Mouse (Mus musculus) adrenal gland, postnatal 14 days (tissue): ENCODE results near the gene Cmc2. TPM values are rescaled to one million over a fixed set of nuclear protein-coding genes. Genes with fewer than 3 reads are reported as not detected.

Source experiments
- DNase-seq: peaks from one replicate; pipeline ENCODE4 v3.0.0; 2021; ENCODE audit warnings: mixed read lengths
- total RNA-seq: library from RNA; stranded (reverse); gene quantifications from 2 replicates; pipeline ENCODE4 v1.2.3, GENCODE M21; 2021

The Cmc2 gene
- total RNA-seq, 1 experiment from 2014 or later: 50.7 TPM

DNA sequence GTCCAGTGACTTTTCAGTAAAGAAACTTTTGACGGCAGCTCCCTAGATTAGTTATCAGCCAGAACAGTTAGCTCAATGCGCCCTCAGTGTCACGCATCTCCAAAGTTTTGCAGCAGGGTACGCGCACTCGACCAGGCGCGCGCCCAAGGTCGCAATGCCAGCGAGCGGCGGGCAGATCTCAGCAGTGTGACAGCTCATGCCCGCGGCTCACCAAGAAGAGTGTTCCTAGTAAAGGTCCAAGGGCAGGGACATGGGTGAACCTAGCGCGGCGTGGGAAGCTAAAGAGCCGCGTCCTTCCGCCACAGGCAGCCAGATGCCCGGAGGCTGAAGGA is 284 bp downstream of the Cmc2 start:
- peak; percentile 88 for DNase-seq

DNA sequence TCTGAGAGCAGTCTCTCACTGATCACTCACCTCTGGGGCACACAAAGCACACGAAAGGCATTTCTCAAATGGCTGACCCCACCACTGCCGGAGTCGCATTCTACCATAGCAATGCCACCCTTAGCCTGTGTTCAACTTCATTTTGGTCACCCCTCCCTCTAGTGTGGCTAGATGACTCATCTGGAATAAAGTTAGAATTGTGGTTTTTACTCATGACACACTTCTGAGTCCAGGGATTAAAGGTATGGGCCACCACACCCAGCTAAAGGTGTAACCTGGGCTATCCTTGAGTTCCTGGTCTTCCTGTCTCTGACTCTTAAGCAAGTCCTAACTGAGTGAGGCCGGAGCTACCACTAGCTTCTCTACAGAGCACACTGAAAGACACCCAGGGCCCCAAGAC is 15.4 kb downstream of the Cmc2 start:
- DNase-seq: no peak

DNA sequence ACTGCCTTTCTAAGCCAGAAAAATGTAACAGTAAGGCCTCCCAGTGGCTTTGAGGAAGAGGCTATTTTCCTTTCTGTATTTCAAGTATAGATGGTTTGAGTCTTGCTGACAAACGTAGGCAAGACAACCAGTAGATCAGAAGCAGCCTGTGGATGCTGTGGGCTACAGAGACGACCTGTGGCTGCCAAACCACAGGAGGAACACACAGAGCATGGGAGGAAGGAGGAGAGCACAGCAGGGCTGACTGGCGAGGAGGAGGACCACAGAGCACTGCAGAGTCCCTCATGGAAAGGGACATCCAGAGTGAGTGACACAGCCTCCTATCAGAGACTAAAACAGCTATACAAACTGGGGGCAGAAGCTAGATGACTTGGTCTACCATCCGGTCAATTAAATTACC is 16.0 kb downstream of the Cmc2 start:
- no peak for DNase-seq

DNA sequence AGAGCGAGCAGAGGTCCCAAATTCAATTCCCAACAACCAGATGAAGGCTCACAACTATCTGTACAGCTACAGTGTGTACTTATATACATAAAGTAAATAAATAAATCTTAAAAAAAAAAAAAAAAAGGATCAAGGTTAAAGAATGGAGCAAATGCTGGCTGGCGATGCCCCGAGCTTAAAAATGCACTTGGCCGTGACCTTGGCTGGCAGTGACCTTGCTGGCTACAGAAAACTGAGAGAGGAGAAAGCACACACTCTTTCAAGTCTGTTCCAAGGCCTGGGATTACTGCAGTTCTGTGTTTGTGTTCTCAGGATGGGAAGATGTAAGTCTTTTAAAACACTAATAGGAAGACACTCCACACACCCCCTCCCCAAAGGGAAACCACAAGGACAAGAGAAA is 16.5 kb downstream of the Cmc2 start:
- DNase-seq: peak; percentile 66

DNA sequence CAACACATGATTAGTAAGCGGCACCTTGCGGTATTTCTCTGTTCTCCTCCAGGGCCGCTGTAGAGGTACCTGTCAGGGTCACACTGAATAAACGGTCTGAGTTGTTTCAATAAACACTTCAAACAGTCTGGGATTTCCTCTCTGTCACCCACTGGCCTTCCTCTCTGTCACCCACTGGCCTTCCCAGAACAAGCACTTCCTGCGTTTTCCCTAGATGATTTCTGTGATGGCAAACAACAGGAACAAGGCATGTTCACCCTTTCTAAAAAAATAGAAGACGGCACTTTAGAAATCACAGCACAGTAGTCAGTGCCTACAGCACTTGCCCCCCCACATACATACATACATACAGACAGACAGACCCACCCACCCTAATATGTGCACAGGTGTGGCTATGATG is 25.7 kb downstream of the Cmc2 start:
- no peak for DNase-seq

DNA sequence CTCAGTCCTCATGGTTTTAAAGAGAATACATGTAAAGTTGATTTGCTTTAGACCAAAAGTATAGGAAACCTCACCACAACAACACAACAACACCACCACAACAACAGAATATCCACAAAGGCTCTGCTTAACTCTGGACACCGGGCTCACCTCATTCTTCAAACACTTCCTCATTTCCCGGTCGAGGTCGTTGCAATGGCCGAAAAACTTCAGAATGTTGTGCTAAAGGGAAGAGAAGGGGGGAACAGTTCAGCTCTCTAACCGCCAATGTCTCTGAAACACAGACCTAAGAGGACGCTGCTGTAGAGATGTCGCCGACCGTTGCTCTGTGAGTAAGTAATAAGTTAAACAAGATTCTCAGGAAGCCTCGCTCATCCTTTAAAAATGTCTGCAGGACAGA is 27.3 kb downstream of the Cmc2 start:
- no peak for DNase-seq

DNA sequence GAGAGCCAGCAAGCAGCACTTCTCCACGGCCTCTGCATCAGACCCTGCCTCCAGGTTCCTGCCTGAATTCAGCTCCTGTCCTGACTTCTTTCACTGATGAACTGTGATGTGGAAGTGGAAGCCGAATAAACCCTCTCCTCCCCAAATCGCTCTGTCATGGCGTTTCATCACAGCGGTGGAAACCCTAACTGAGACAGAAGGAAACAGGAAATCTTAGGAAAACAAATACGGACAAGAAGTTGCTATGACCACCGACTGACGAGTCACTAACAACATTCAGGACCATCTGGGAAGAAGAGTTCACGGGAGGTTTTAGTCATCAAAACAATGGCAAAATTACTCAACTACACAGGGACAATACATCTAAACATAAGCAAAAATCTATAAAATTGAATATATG is 28.6 kb downstream of the Cmc2 start:
- no peak for DNase-seq

DNA sequence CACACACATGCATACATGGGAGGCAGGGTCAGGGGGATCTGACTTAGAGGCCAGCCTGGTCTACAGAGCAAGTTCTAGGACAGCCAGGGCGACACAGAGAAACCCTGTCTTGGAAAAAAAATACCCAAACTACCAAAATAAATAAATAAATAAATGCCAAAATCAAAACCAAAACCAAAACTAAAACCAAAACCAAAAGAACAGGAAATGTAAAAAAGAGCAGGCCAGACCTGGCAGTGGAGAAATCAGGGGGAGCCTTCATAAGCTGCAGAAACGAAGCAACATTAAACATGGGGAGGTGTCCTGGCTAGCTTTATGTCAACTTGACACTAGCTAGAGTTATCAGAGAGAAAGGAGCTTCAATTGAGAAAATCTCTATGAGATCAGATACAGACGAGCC is 29.1 kb downstream of the Cmc2 start:
- no peak for DNase-seq

DNA sequence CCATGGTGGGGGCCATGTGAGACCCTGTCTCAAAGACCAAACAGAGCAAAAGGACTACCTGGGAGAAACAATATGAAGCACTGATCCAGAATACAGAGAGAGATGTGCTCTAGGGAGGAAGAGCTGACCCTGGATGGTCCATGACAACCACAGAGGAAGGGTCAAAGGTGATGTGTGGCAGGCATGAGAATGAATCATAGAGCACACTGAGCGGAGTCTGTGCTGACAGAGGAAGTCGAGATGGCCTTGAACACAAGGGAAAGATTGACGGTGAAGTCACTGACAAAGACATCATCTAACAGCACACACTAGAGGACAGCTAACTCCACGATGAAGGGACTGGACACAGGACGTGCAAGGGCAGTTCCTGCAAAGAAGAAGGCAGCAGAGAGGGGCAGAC is 29.8 kb downstream of the Cmc2 start:
- DNase-seq: peak; percentile 51

DNA sequence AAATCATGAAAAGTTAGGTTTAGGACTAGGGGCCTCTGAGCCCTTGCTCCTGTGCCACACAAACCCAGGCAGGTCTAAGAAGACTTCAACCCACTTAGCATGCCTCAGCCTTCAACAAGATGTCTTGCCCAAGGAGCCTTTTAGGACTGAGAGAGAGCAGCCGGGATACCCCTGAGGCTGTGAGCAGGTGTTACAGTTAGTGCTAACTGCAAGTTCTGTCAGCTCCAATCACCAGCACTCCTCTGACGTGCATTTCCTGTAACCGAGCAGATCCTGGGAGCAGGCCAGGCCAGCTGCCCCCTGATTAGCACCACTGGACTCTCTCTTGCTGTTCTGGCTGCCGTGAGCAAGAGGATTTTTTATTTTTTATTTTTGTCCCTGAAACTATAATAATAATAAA is 33.4 kb downstream of the Cmc2 start:
- DNase-seq: no peak

DNA sequence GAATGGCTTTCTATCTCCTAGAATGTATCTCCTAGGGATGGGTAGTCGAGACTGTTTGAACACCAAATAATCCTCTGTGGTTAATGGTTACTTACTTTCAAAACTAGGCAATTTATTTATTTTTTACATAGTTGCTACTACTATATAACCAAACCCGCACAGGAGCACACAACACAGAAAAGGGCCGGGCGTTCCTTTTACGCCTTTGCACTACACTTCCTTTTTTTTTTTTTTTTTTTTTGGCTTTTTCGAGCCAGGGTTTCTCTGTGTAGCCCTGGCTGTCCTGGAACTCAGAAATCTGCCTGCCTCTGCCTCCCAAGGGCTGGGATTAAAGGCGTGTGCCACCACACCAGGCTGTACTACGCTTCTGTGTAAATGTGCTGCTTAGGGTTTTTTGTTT is 39.9 kb downstream of the Cmc2 start:
- no peak for DNase-seq

DNA sequence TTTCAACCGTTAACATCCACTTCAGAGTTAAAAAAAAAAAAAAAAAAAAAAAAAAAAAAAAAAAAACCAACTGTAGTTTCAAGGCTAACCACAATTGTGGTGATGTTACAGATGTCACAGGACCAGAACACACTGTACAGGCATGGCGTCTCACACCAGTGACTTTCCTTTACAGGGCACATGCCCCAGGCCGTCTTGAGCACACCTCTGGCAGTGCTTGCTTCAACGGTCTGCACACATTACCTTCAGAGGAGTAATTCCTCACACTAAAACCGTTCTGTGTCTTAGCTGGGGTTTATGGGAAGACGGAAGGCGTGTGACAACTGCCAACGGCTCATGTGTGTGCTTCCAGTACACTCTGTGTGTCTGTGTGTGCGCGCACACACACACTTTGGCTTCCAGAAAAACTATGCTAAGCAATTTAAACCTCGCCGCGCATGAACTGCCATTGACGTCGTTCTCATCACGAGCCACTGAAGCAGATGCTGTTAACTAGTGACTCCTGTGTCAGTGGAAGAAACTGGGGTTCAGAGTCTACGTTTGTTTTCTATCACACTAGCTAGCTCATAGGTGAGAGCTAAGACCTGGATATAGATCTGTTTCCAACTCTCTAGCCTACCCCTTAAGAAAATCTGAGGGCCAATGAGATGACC is 45.3 kb downstream of the Cmc2 start:
- DNase-seq: no peak

DNA sequence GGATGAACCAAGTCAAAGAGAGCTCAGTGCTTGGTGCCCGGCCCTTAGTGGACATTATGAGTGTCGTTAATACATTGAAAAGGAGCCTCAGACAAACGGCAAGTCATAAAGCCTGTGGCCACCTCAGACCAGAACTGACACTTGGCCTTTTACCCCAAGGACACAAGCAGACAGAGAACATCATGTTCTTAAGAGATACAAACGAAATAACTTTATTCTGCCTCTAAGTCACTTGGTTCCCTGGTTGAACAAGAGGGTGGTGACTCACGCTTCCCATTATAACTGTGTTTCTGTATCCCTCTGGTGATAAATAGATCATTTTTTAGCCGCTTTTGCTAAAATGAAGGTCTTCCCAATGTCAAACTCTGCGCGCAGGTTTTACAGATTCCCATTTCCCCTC is 47.3 kb downstream of the Cmc2 start:
- no peak for DNase-seq

DNA sequence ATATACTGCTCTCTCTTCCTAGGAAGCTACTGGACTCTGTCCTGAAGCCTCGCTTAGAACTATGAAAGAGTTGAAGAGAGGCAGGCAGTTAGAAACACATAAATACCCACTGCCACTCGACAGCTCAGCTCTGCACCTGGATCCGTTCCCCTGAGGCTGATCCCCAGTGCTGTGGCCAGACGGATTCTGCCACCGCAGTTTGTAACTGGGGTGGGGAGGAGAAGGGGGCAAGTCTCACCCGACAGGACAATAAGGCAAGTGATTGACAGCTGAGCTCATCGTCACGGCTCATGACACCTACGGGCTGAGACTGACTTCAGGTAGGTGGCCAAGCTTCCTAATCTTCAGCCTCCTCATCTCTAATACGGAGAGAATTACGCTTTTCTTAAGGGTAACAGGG is 47.7 kb downstream of the Cmc2 start:
- DNase-seq: no peak

DNA sequence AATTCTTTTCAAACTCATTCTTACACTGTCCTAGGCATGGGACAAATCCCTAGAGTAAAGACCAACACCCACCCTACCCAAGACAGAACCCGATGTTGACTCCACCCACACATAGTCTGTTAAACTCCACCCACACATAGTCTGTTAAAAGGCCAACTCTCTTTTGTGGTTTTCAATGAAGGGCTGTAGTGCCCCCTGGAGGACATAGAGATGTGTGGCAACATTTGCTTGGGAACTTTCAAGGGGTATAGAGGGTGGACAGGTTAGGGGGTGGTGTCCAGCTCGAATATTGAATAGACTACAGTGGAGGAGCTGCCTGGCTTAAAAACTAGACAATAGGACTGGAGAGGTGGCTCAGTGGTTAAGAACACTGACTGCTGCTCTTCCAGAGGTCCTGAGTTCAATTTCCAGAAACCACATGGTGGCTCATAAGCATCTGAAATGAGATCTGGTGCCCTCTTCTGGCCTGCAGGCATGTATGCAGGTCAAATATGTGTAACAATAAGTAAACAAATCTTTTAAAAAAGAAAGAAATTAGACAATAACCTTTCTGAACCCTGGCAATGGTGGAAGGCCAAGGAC is 48.4 kb downstream of the Cmc2 start:
- DNase-seq: peak; percentile 16

DNA sequence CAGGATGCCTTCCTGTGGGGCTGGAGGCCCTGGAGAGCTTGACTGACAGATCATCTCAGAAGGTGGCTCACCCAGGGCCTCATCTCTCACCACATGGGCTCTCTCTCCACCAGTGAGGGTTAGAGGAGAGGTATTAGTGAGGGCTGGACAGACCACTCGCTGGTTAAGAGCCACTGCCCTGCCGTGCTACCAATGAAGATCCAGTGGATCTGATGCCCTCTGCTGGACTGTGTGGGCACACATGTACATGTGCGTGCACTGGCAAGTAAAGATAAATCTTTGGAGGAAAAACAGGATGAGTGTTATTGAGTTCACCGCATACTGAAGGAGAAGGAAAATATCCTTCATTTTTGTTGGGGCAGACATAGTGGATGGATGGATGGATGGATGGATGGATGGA is 52.6 kb downstream of the Cmc2 start:
- DNase-seq: peak; percentile 67

DNA sequence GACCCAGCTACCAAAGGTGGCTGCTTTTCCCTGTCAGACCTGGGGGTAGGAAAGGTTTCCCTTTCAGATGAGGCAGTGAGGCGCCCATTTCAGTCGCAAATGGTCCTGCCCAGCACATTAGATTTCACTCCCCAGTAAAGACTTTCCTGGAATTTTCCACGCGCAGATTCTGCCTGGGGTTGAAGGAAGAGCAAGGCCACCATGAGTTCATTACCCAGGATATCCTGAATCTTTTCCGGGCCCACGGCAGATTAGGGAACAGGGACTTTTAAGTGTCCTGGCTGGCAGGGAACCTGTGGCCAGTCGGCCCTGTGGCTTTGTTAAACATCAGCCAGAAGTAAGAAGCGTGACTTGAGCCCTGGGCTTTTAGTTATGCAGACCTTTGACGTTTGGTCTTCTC is 53.9 kb downstream of the Cmc2 start:
- peak; percentile 22 for DNase-seq

DNA sequence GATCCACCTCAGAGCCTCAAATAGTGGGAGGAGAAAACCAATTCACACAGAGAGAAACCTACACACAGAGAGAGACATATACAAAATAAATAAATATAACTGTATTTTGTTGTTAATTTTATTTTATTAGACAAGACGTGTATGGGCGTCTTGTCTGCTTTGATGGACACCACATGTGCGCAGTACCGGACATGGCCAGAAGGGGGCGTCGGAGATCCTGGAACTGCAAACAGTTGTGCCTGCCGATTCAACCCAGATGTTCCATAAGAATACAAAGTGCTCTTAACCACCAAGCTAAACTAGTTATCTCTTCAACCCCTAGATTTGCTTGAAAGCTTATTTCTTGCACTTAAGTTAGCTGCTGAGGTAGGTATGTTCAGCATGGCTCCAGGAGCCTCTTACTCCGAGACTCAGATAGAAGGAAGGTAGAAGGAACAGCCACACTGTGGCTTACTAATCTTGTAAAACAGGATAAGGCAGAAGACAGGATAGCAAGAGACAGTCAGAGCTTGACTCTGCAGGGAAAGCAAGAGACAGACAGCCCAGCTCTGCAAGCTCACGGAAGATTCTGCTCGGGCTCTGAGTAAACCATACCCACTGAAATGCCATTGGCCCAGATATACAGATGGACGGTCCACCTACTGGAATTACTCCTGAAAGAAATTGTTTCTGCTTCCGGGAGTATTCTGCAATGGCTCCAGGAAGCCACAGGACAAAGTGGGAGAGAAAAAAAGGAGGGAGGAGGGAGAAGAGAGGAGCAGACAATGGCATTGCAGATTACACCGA is 54.9 kb downstream of the Cmc2 start:
- DNase-seq: peak; percentile 78

DNA sequence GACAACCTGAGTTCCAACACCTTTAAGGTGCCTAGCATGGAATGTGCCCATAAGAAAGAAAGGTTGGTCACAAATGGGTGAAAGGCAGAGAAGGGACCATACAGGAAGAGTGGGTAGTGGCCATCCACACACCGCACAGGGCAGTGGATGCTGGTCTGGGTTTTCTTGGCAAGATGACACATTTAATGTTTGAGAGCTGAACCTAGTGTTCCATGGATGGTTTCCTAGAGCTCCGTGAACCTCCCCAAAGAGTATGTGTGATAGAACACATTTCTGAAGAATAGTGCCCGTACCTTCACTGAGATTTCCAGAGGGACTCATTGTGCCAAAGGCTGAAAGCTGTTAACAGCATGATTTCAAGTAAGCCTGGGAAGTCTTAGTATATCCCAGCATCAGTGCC is 56.7 kb downstream of the Cmc2 start:
- DNase-seq: no peak

DNA sequence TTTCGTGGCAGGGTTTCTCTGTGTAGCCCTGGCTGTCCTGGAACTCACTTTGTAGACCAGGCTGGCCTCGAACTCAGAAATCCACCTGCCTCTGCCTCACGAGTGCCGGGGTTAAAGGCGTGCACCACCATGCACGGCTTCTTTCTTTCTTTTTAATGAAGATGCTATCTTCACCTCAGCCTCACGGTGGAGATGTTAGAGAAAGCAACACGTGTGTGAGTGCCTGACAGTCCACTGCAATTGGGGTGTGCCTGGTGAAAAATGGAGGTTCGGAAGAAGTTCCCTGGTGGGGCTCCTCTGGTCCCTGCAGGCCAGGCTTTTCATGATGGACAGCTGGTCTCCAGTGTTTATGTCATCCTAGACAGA is 57.2 kb downstream of the Cmc2 start:
- DNase-seq: no peak

DNA sequence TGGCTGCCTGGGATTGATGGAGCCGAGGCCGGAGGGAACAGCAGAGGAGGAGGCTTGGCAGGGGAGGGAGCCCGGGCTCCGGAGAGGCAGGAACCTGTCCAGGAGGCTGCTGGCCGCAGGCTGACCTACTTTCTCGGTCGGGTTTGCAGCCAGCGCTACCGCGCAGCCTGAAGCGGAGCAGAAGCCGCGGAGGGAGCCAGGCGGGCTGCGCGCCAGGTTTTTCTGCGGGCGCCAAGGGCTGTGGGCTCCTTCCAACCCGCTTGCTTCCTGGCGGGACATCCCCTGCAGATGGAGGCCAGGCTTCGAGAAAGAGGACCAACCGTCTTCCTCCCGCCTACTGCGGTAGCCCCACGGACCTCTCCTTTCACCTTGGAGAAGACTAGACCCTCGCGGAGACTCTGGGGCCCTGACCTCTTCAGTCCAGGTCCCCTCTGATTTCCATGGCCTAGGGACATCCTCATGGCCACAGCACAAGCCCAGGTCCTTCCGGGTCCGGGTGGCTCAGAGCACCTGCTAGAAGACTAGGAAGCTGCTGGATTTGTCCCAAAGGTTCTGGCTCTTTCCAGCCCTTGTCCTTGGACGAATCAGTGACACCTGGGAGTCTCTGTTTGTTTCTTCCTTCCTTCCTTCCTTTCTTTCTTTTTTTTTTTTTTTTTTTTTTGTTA is 57.8 kb downstream of the Cmc2 start:
- DNase-seq: peak; percentile 85

DNA sequence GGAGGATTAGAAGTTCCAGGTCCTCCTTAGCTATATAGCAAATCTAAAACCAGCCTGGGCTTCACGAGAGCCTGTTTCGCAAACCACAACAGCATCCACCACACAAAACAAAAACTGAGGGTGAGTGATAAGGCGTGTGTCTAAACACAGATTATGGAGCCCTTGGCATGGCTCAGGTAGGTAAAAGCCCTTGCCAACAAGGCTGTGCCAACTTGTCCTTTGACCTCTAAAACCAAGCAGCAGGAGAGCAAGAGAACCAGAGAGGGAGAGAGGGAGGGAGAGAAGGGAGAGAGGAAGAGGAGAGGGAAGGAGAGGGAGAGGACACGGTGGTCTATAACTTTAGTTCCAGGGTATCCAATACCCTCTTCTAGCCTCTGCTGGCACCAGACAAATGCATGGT is 59.1 kb downstream of the Cmc2 start:
- DNase-seq: no peak

DNA sequence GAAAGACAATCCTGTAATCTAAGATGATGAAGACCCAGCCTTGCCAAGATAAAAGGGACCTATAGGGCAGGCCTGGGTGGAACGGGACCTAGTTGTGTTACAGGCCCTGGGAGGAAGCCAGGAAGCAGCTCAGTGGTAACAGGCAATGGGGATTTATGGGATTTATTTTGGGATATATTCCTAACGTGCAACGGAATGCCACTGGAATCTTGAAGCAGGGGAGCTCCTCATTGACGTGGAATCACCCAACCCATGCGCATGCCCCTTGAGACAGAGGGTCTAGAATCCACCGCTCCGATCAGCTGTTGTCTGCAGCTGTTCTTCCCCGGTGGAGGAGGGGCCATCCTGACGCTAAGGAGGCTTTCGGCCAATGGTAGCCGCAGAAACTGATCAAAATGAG is 69.2 kb downstream of the Cmc2 start:
- DNase-seq: no peak

DNA sequence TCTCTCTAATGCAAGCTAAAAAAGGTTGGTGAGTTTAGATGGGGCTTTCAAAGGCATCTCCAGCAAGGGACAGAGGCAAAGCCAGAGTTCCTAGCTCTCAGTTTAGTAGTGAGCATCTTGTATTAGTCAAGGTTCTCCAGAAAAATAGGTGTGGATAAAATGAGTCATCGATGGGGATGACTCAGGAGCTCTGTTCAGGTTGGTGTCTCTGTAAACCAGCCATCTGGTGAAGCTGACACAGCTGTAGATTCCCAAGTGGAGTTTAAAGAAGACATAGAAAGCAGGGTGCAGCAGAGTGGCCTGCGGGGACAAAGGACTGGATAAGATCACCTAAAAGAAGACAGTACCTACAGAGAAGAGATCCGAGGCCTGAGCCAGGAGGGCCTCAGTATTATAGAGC is 73.2 kb downstream of the Cmc2 start:
- DNase-seq: no peak
